13 mouse cellular contexts compared by ENCODE assay signal in the genomic region with DNA sequence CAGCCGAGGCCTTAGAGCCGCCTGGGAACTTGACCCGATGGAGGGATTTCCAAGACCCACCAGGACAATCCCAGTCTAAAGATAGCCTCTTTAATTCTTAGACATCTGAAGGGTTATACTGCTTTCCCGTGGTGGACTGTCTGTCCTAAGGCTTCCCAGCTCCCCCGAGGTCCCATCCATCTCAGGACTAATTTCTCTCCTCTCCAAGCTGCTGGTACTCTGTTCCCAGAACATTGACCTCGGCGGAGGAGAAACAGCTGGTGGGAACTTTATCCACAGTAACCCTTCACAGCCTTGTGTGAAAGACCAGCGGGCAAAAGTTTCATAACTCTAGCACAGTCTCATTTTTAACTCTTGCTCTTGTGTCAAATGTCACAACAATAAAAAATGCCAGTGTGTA. TPM values are rescaled to one million over a fixed set of nuclear protein-coding genes. Genes with fewer than 3 reads are reported as not detected.
DNase-seq lines count a peak whose midpoint lies in the region; ATAC-seq and TF ChIP-seq lines count a peak whose summit lies in the region.
"Had no signal": no experiment of that assay in that cellular context is flagged by ENCODE, and none has a peak within 500 bp of the region (broad histone marks: within the 10 kb centered on the region; RNA-seq: fewer than 3 reads in every experiment).

No protein-coding gene starts in this region.

- 55% methylated on average over 8 of the region's 8 CpGs for WGBS in liver, adult 2 months
- 61% methylated on average over 8 of the region's 8 CpGs for WGBS in liver, embryonic 11.5 days
- 38% methylated on average over 8 of the region's 8 CpGs for WGBS in intestine, embryonic 15.5 days
- WGBS in limb, embryonic 14.5 days, result 40% methylated on average over 8 of the region's 8 CpGs
- WGBS in stomach, postnatal 0 days, result 44% methylated on average over 8 of the region's 8 CpGs

- H3K9me3 ChIP-seq in liver, embryonic 11.5 days (ENCODE audit: control insufficient read depth, low read length), result no peaks in the 10 kb centered on the region
- no peaks in the 10 kb centered on the region for H3K9me3 ChIP-seq in intestine, embryonic 15.5 days
- no peaks in the 10 kb centered on the region for H3K9me3 ChIP-seq in limb, embryonic 14.5 days (ENCODE audit: control insufficient read depth, low read length)
- no peaks in the 10 kb centered on the region for H3K9me3 ChIP-seq in stomach, postnatal 0 days (ENCODE audit: control insufficient read depth, low read length)
- H3K9me3 ChIP-seq: embryonic facial prominence, embryonic 12.5 days had no signal

- H3K9ac ChIP-seq in liver, adult 2 months (ENCODE audit: low read depth, low read length), result no peak overlapping the region
- no peak overlapping the region for H3K9ac ChIP-seq in liver, embryonic 11.5 days (ENCODE audit: low read depth, low read length)
- no peak overlapping the region for H3K9ac ChIP-seq in intestine, embryonic 15.5 days
- H3K9ac ChIP-seq in limb, embryonic 14.5 days (ENCODE audit: low read depth, low read length, severe bottlenecking), result no peak overlapping the region
- no peak overlapping the region for H3K9ac ChIP-seq in stomach, postnatal 0 days (ENCODE audit: low read length)
- H3K9ac ChIP-seq: embryonic facial prominence, embryonic 12.5 days; liver, embryonic 14.5 days had no signal

- H3K36me3 ChIP-seq in liver, adult 2 months (ENCODE audit: control insufficient read depth, insufficient read depth, low read length), result no peaks in the 10 kb centered on the region
- H3K36me3 ChIP-seq in liver, embryonic 11.5 days (ENCODE audit: control insufficient read depth, insufficient read depth, low read length), result no peaks in the 10 kb centered on the region
- H3K36me3 ChIP-seq in intestine, embryonic 15.5 days, result no peaks in the 10 kb centered on the region
- H3K36me3 ChIP-seq in limb, embryonic 14.5 days (ENCODE audit: control insufficient read depth, insufficient read depth, low read length), result no peaks in the 10 kb centered on the region
- no peaks in the 10 kb centered on the region for H3K36me3 ChIP-seq in stomach, postnatal 0 days (ENCODE audit: control insufficient read depth, insufficient read depth, low read length)

- peak overlapping the region; percentile 43; the same call in 1 of the 2 replicates for H3K27ac ChIP-seq in liver, adult 2 months (replicated peaks; ENCODE audit: insufficient read depth, low read depth, low read length)
- no peak overlapping the region for H3K27ac ChIP-seq in liver, embryonic 11.5 days (ENCODE audit: low read depth, low read length)
- no peak overlapping the region for H3K27ac ChIP-seq in intestine, embryonic 15.5 days
- H3K27ac ChIP-seq in limb, embryonic 14.5 days (replicated peaks; ENCODE audit: low read depth, low read length), result no peak overlapping the region
- peak overlapping the region; percentile 66; the same call in 1 of the 2 replicates for H3K27ac ChIP-seq in stomach, postnatal 0 days (replicated peaks)
- H3K27ac ChIP-seq: embryonic facial prominence, embryonic 12.5 days; layer of hippocampus, adult 2 months; liver, embryonic 14.5 days had no signal

- no peaks in the 10 kb centered on the region for H3K27me3 ChIP-seq in liver, adult 2 months (ENCODE audit: control insufficient read depth, insufficient read depth, low read length)
- no peaks in the 10 kb centered on the region for H3K27me3 ChIP-seq in liver, embryonic 11.5 days (replicated peaks; ENCODE audit: control insufficient read depth, insufficient read depth, low read length)
- H3K27me3 ChIP-seq in intestine, embryonic 15.5 days (replicated peaks), result no peaks in the 10 kb centered on the region
- H3K27me3 ChIP-seq in limb, embryonic 14.5 days (ENCODE audit: control insufficient read depth, insufficient read depth, low read length), result no peaks in the 10 kb centered on the region
- H3K27me3 ChIP-seq in stomach, postnatal 0 days (ENCODE audit: control insufficient read depth, insufficient read depth, low read length), result no peaks in the 10 kb centered on the region
- H3K27me3 ChIP-seq: embryonic facial prominence, embryonic 12.5 days had no signal

- TF ChIP-seq POLR2A in liver, adult 2 months (IDR thresholded peaks at IDR 0.05; ENCODE audit: extremely low read depth, insufficient read depth, low read length), result no peak
- TF ChIP-seq POLR2A in limb, embryonic 14.5 days (IDR thresholded peaks at IDR 0.05; ENCODE audit: borderline replicate concordance, extremely low read depth, insufficient read depth, insufficient read length), result no peak

- no peak overlapping the region for H3K4me3 ChIP-seq in liver, adult 2 months (ENCODE audit: insufficient read depth, low read depth, low read length)
- H3K4me3 ChIP-seq in liver, embryonic 11.5 days (ENCODE audit: low read depth, low read length), result no peak overlapping the region
- H3K4me3 ChIP-seq in intestine, embryonic 15.5 days (replicated peaks), result no peak overlapping the region
- no peak overlapping the region for H3K4me3 ChIP-seq in limb, embryonic 14.5 days (replicated peaks; ENCODE audit: low read length)
- no peak overlapping the region for H3K4me3 ChIP-seq in stomach, postnatal 0 days (ENCODE audit: low read depth, low read length)
- H3K4me3 ChIP-seq: embryonic facial prominence, embryonic 12.5 days; layer of hippocampus, adult 2 months had no signal

- intact Hi-C loops in left cerebral cortex, postnatal 25 days (cut with DNase I), result no loop called here

- ATAC-seq in liver, embryonic 11.5 days (replicated peaks; ENCODE audit: low FRiP score), result no peak
- ATAC-seq in intestine, embryonic 15.5 days, result peak; percentile 60; the same call in 1 of the 2 replicates
- peak; percentile 25; the same call in 1 of the 2 replicates for ATAC-seq in limb, embryonic 14.5 days (ENCODE audit: low FRiP score, low read depth)
- peak; percentile 62; the same call in 1 of the 2 replicates for ATAC-seq in stomach, postnatal 0 days (ENCODE audit: low FRiP score, low TSS enrichment)
- ATAC-seq: activated CD4-positive, CD25-positive, alpha-beta regulatory T cell, adult 4 months had no signal

- H3K79me2 ChIP-seq in liver, adult 2 months (ENCODE audit: control insufficient read depth, insufficient read depth, low read length), result no peaks in the 10 kb centered on the region

- no peak overlapping the region for H3K4me2 ChIP-seq in liver, embryonic 11.5 days
- H3K4me2 ChIP-seq in intestine, embryonic 15.5 days (replicated peaks), result no peak overlapping the region
- H3K4me2 ChIP-seq in limb, embryonic 14.5 days (replicated peaks; ENCODE audit: low read depth, low read length, severe bottlenecking), result no peak overlapping the region
- H3K4me2 ChIP-seq in stomach, postnatal 0 days (replicated peaks; ENCODE audit: low read depth), result no peak overlapping the region
- H3K4me2 ChIP-seq: embryonic facial prominence, embryonic 12.5 days had no signal

- TF ChIP-seq CTCF in liver, adult 2 months (IDR thresholded peaks at IDR 0.05; ENCODE audit: low read depth, low read length), result no peak
- no peak for TF ChIP-seq CTCF in stomach, postnatal 0 days (IDR thresholded peaks at IDR 0.05; ENCODE audit: low read depth)

- TF ChIP-seq EP300 in stomach, postnatal 0 days (optimal IDR thresholded peaks at IDR 0.05), result no peak

- no peaks in the 10 kb centered on the region for H3K4me1 ChIP-seq in liver, adult 2 months (ENCODE audit: control insufficient read depth, insufficient read depth, low read length)
- H3K4me1 ChIP-seq in liver, embryonic 11.5 days (replicated peaks; ENCODE audit: control insufficient read depth, insufficient read depth, low read length), result peaks cover 13% of the 10 kb centered on the region
- peaks cover 13% of the 10 kb centered on the region for H3K4me1 ChIP-seq in intestine, embryonic 15.5 days (replicated peaks)
- peaks cover 13% of the 10 kb centered on the region for H3K4me1 ChIP-seq in limb, embryonic 14.5 days (ENCODE audit: control insufficient read depth, insufficient read depth, low read length)
- peaks cover 4% of the 10 kb centered on the region; the same call in 1 of the 2 replicates for H3K4me1 ChIP-seq in stomach, postnatal 0 days (replicated peaks; ENCODE audit: control insufficient read depth, insufficient read depth)

- DNase-seq in liver, adult 2 months (ENCODE audit: extremely low read depth, low read depth, low spot score), result peak; percentile 24
- DNase-seq in liver, embryonic 11.5 days (ENCODE audit: low spot score), result no peak
- DNase-seq in limb, embryonic 14.5 days (ENCODE audit: low spot score), result no peak
- no peak for DNase-seq in stomach, postnatal 0 days (ENCODE audit: low spot score)
- DNase-seq in frontal cortex, postnatal 36 days (ENCODE audit: low spot score in 2 of 2), result no peak
- DNase-seq in T-cell, adult 2 months (ENCODE audit: low spot score), result no peak
- no peak for DNase-seq in left cerebral cortex, postnatal 25 days (ENCODE audit: low spot score in 2 of 2)
- DNase-seq: gastrocnemius, postnatal 10 days had no signal

RNA-seq across cellular contexts. Expression of gene Cdc7, which starts 25.1 kb away (rescaled TPM):
- total RNA-seq in liver, adult 2 months (2014; rRNA removed), result 0.28 and 0.47 TPM in 2 replicates
- 0.07 and 0.26 TPM in 2 replicates for polyA plus RNA-seq in liver, adult 2 months (2012; rRNA removed)
- polyA plus RNA-seq in liver, embryonic 11.5 days (2014; fragmentation: Nextera tagmentation; extraction: Ambion mirVana), result 55.0 and 55.3 TPM in 2 replicates
- 36.1 and 36.8 TPM in 2 replicates for polyA plus RNA-seq in intestine, embryonic 15.5 days (2015; fragmentation: Nextera tagmentation; extraction: Ambion mirVana)
- 65.8 and 66.8 TPM in 2 replicates for polyA plus RNA-seq in limb, embryonic 14.5 days (2012; rRNA removed)
- 39.8 and 46.4 TPM in 2 replicates for polyA plus RNA-seq in limb, embryonic 14.5 days (2014; fragmentation: Nextera tagmentation; extraction: Ambion mirVana)
- 7.4 and 8.0 TPM in 2 replicates for polyA plus RNA-seq in stomach, postnatal 0 days (2015; fragmentation: Nextera tagmentation; extraction: Ambion mirVana)
- 10 to 100 TPM; 10.9 to 11.1 TPM for total RNA-seq in left cerebral cortex, postnatal 25 days (2021)

Comparison
In these comparisons a context has a peak if more than half of its experiments do, and no peak if none do; other contexts are left out.
1. H3K27ac ChIP-seq: peak in liver, adult 2 months (single experiment) and stomach, postnatal 0 days (single experiment); none in liver, embryonic 11.5 days (single experiment), intestine, embryonic 15.5 days (single experiment) and limb, embryonic 14.5 days (single experiment).